Mouse (Mus musculus) left cerebral cortex, postnatal 4 days (tissue): ENCODE results near the gene Inca1. TPM values are rescaled to one million over a fixed set of nuclear protein-coding genes. Genes with fewer than 3 reads are reported as not detected.

Experiments
- DNase-seq: peaks from one replicate; pipeline ENCODE4 v3.0.0-alpha.2; 2022
- intact Hi-C: fragments of 180-260 bp; cut with DNase I; formaldehyde crosslinking; loops from one replicate; pipeline ENCODE4 v1.15.1; 2025
- total RNA-seq, 2 experiments: library from RNA; stranded (reverse); gene quantifications; 2 replicates each; pipeline ENCODE4 v1.2.3; 2021

Gene Inca1
- total RNA-seq, 2 experiments from 2014 or later, result 0.30 to 0.77 TPM

DNA sequence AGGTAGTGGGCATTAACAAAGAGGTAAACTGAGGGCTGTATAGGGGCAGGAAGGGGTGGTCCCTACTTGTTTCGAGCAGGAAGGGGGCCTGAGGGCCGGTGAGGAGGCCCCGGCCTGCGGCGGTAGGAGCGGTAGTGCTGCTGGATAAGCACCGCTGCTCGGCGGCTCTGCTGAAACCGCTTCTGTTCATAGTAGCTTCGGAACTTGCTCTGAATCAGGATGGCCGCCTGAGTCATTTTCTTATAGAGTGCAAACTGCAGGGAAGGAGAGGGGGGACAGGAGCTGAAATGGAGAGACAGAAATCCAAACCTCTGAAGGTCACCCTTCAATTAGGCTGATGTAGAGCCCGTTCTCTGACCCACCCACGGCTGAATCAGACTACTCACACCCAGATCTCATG, 29.5 kb downstream of the Inca1 start:
- intact Hi-C loops, result no loop called here
- DNase-seq, result no peak

DNA sequence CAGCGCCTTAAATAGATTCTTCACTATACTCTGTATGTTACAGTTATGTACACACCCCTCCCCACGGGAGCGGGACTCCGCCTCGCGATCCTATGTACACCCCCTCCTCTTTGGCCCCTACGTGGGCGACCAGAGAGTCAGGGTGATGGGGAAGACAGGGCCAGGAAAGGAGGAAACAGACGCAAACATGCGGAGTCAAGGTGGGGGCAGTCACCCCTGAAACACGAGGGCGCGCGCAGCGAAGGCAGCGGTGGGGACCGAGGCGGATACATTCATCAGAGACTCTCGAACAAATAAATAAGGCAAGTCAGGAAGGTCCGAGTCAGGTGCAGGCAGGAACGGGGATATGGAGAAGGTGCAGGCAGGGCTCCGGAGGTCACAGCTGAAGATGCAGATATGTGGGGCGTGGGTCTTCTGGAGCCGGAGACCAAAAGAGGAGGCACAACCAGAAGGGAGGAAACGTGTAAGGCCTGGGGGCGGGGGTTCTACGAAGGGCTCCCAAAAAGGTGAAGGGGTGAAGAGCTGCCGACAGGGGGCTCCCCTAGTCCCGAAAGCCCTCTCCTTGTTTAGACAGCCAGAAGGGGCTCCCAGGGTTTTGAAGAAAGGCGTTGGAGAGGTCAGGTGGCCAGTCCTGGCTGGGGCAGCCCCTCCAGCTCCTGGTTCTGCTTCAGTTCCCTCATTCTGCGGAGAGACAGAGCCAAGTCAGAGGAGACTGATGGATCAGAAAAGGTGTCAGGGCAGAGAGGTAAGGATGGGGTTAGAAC, 30.2 kb downstream of the Inca1 start:
- peak; percentile 86 for DNase-seq
- intact Hi-C loops, result no loop called here

DNA sequence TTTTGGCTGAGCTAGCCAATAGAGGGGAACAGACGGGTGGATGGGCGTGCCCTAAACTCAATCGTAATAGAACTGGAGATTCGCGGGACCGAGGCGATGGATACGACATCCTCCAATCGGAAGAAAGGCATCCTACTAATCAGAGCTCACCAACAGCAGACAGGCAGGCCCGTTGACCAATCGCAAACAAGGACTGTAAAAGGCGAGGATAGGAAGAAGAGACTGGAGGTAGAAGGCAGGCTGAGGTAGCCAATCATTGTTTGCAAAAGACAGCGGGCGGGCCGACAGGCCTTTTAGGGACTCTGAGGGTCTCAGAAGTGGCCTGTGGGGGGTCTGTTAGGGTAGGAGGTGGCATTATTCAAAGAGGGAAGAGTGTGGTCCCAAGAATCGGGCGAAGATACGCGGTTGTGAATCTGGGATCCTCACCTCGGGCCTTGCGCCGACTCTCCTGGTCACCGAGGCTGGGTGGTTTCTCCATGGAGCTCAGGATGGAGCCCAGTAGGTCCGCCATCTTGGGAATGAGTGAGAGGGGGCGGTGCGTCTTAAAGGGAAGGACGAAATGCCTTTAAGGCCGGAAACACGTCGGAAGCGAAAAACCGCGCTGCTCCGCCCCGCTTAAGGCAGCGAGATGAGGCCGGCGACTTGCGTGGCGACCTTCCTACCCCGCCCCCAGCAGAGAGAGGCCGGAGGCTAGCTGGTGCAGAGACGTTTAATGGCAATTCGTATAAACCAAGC, 31.0 kb downstream of the Inca1 start, which contains the start of gene Spag7:
Spag7 (minus strand) TSS at position 646 of the 735 bp plus-strand sequence.
- intact Hi-C loops, result no loop called here
- peak; percentile 97 for DNase-seq

DNA sequence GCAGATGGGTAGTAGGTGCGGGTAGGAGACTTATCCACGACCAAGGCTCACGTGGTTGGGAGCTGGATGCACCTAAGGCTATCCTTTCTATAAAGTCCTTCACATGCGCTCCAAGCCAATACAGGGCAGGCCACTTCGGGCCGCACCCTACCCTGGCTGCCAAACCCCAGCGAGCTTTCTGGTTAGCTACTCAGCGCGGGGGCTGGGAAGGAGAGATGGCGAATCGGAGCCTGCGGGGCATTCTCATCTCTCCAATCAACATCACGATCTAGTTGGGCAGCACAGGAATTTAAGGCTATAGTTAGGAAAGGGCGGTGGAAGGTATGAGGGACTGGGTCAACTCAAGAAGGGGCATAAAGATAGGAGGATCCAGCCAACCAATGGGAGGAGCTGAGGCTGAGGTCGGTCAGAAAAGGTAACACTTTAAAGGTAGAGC, 31.6 kb downstream of the Inca1 start:
- peak; percentile 69 for DNase-seq

DNA sequence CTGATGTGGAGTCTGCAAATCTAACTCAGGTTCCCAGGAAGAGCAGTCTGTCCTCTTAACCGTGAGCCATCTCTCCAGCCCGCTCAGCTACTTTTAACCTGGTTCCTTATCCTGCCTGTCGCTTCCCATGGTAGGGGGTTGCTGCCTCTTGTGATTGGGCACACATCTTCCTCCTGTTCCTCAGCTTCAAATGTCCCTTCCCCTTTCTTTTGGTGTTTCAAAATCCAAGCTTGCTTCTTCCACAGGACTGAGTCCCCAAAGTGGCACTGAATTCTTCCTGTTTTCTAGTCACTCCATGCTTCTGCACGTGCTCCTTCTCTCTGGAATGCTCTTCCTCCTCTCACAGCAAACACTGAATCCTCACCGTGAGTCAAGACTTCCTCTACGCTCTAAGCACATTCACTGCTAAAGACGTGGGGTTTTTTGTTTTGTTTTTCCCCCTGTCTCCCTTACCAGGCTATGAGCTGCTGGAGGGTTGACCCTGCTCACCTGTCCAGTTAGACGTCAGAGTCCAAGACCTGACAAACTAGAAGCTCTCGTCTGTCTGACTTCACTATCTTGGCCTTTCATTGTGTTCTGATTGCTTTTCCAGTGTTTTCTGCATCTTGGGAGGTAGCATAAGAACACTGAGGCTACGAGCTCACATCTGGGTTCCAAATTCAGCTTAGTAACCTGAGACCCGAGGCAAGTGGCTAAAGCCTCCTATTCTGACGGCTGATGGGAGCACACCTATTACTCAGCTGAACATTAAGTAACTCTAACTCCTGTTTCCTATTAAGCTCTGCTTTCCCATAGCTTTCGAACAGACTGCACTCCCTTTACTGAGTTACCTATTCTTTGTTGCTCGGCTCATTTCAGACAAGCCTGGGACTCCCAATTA, 32.4 kb downstream of the Inca1 start:
- DNase-seq, result no peak
- intact Hi-C loops, result no loop called here

More for the DNA sequence above, 31.6 kb downstream of the Inca1 start:
- intact Hi-C loops, result no loop called here

DNA sequence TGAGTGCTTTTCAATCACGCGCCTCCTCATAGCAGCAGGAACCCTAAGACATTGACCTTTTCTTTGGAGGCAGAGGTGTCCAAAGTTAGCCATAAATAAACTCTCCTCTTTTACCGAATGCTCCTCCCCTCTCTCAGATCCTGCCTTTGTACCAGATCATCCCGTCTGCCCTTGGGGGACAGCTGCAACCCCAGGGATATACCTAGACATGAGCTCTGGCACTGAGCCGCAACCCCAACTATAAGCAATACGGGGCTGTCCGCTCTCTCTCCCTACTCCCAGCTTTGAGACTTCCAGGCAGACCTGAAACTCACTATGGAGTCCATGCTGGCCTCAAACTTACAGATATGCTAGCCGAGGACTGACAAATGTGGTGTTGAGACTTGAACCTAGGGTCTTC, 33.3 kb downstream of the Inca1 start:
- DNase-seq, result no peak
- intact Hi-C loops, result no loop called here

DNA sequence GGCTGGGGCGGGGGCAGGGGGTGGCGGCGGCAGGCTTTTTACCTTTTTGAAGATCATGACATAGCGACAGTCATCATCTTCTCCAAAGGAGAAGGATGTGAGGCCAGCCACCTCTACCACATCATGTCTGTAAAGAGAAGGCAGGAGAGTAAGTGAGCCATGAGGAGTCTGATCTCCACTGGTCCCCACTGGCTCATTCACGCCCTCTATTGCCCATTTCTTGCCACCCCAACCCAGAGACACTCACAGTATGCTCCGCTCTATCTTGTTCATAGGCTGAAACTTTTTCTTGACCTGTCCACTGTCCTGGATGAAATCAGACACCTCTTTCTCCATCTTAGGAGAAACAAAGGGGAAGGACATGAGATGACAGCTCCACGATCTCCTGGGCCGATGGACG, 35.2 kb downstream of the Inca1 start:
- intact Hi-C loops, result no loop called here
- no peak for DNase-seq

DNA sequence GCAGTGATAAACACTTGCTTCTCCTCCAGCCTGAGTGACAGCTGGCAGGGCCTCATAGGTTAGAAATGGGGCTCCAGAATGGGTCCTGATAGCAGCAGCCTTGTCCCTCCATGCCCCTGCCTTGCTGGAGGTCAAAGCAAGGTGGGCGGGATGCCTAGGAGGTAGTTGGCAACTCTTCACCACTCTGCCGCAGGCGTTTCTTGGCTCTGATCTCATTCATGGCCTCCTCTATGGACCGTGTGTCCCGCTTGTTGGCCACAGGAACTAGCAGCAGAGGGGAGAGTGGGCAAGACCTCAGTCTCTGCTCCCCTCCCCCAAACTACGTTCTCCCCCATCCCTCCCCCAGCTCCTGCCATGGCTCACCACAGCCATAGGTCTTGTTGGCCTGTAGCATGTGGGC, 36.0 kb downstream of the Inca1 start:
- no peak for DNase-seq
- intact Hi-C loops, result no loop called here

DNA sequence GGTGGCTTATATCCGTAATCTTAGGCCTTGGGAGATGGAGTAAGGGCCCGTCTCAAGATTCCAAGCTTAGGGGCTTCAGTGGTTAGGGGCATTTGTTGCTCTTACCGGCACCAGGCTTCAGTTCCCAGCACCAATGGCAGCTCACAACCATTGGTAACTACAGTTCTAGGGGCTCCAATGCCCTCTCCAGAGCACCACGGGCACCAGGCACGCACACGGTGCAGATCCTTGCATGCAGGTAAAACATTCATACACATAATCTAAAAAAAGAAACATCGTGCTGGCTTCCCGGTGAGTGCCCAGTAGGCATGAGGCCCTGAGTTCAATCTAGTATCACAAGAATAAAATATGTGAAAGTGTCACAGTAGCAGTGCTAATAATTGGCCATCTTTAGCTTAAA, 36.9 kb downstream of the Inca1 start:
- no peak for DNase-seq
- intact Hi-C loops, result no loop called here

DNA sequence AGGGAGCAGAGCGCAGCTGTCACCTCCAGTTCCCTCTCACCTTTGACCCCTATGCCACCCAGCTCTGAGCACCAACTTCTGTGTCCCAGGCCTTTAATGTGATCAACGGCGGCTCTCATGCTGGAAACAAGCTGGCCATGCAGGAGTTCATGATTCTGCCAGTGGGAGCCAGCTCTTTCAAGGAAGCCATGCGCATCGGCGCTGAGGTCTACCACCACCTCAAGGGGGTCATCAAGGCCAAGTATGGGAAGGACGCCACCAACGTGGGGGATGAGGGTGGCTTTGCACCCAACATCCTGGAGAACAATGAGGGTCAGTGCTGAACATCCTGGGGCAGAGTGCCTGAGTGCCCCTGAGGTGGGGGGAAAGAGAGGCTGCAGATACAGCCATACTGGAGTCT, 39.4 kb downstream of the Inca1 start:
- DNase-seq, result no peak
- intact Hi-C loops, result no loop called here

DNA sequence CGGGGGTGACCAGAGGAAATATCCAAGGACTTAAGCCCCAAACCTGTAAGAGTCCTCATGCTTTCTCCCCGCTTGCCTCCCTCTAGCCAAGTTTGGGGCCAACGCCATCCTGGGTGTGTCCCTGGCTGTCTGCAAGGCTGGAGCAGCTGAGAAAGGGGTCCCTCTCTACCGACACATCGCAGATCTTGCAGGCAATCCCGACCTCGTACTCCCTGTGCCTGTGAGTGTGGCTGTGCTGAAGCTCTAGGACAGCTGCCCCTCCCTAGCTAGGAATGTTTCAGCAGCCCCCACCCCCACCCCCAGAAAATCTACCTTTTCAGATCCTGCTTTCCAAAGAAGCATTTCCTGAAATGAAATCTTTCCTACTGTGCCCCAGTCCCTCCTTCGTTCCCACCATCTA, 41.0 kb downstream of the Inca1 start:
- no peak for DNase-seq
- intact Hi-C loops, result no loop called here

DNA sequence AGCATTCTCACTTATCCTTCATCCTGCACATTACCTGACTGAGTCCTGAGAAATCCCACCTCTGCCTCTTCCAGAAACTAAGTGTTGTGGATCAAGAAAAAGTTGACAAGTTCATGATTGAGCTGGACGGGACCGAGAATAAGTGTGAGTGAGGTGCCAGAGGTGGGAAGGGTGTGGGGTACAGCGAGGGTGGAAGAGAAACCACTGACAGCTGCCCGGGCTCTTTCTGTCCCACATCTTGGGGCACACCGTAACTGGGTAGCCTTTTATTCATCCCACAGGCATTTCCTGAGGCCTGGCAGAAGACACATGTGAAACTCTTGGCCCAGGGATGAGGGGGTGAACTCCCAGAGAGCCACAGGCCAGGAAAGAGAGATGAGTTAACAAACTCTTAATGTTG, 41.4 kb downstream of the Inca1 start:
- no peak for DNase-seq
- intact Hi-C loops, result no loop called here

DNA sequence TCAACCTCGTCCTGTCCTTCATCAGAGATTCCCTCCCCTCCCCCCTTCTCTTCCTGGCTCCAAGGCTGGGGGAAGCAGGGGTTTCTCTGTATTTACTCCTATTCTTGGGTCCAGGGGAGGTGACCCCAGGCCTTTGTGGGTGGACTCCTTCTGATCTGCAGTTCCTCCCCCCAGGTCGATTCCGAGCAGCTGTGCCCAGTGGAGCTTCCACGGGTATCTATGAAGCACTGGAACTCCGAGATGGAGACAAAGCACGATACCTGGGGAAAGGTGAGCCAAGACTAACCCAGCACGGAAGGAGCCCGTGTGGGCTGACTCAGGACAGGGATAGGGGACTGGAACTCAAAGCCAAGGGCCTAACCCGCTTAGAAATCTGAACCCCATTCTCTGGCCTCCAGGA, 42.0 kb downstream of the Inca1 start:
- no peak for DNase-seq
- intact Hi-C loops, result no loop called here

DNA sequence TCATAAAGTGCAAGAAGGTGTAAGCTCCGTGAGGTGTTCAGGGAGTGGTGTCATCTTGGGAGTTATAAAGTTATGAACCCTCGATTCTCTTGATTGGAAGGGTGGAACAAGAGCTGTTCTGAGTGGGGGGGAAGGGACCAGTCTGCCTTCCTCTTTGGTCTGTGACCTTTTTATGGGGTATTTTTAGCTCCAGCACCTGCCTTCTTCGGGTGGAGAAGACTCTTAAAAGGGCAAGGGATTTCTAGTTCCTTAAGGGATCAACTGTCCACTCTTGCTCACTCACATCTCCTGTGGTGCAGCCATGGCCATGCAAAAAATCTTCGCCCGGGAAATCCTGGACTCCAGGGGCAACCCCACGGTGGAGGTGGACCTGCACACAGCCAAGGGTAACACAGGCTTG, 42.4 kb downstream of the Inca1 start:
- intact Hi-C loops, result no loop called here
- no peak for DNase-seq

DNA sequence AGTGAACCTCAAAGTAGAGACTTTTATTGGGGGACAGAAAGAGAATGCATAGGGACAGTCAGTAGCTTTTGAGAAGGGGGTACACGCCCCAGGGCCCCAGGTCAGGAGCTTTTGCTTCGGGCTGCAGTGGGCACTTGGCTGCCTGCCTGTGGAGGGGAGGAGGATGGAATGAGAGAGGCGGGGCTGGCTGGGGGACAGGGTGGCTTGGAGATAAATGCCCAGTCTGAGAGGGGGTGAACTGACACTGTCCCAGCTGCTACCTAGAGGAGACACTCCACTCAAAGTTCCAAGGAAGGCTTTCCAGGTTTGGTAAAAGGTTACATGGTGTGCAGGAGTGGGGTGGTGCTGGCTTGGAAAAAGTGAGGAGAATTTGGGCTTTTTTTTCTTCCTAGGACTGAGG, 43.0 kb downstream of the Inca1 start, which contains the start of gene Eno3:
Eno3 (plus strand) TSS at position 239 of the 400 bp plus-strand sequence.
- intact Hi-C loops, result no loop called here

DNA sequence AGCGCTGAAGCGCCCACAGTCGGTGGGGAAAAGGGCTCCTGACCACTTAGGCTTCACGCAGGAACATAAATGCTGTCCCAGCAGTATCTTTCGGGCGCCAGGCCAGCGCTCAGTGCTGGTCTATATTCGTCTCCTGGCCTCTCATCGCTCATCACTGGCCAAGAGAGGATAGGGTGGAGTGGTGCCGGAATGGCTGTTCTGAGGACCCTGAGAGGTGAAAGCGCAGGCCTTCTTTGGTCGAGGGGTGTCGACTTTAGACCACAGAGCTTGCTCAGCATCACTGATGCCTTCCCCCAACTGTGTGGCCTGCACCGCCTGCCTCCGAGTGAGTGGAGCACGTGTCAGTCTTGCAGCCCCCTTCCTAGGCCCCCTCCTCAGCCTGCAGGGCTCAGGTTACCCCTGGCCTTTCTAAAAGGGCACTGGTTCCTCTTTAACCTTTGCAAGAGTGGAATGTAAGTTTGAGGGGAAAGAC, 43.5 kb downstream of the Inca1 start:
- peak; percentile 48 for DNase-seq
- intact Hi-C loops, result no loop called here

More for the DNA sequence above, 43.0 kb downstream of the Inca1 start, which contains the start of gene Eno3:
- DNase-seq, result peak; percentile 48

DNA sequence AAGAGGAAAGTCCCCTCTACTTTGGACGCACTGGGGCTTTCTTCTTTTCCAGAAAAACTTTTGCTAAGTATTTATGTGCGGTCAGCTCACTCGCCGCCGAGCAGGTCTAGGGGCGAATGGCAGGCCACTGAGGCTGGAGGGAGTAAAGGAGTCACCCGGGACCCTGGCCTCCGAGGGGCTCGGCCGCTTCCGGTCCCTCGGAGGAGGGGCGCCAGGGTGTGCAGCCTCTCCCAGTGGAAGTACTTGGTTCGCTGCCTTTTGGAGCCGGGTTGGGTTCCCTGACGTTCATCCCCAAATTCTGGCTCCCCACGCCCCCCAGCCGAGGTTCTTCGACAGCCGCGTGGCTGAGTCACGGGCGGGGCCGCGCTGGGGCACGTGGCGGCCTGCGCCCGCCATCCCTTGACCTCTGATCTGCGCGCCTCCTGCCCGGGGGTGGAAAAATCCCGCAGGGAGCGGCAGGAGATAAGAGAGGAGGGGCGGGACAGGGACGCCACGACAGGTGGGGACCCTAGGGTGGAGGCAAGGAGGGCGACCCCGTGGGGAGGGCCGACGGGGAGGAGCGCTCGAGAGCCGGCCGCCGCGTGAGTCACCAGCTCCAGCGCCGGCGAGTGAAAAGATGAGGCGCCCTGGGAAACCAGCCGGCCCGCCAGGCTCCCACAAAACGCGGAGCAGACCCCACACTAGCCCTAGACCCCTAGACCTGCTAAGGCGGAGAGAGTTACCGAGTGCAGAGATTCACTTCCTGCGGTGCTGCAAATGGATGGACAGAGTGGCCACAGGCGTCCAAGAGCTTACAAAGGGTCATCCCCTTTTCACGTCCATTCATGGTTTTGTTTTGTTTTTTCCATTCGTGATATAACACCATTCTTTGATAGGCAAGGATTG, 44.1 kb downstream of the Inca1 start:
- intact Hi-C loops, result no loop called here
- peak; percentile 54 for DNase-seq

DNA sequence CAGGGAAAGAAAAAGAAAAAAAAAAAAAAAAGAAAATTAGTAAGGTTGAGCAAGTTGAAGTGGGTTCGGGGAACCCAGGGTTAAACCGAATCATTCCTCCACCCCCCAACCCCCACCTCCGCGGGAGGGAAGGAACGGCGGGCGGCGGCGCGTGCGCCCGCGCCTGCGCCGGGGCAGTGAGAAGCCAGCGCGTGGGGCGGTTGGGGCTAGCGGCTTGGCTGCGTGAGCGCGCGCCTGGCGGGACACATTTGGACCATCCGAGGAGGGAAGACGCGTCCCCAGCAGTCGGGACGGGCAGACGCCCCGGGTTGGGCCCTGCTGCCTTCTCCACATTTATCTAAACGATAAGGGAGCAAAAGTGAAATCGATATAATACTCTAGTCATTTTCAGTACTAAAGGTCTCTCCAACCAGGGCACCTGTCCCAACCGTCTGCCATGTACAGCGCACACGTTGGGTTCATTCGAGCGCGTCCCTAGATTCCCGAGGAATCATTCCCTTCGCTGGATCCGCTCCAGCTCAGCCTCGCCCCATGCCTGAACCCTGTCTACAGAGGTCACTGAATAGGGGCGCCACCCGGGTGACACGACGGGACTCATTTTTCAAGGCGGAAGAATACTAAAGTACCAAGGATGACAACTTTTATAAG, 44.9 kb downstream of the Inca1 start:
- intact Hi-C loops, result no loop called here
- DNase-seq, result peak; percentile 87

DNA sequence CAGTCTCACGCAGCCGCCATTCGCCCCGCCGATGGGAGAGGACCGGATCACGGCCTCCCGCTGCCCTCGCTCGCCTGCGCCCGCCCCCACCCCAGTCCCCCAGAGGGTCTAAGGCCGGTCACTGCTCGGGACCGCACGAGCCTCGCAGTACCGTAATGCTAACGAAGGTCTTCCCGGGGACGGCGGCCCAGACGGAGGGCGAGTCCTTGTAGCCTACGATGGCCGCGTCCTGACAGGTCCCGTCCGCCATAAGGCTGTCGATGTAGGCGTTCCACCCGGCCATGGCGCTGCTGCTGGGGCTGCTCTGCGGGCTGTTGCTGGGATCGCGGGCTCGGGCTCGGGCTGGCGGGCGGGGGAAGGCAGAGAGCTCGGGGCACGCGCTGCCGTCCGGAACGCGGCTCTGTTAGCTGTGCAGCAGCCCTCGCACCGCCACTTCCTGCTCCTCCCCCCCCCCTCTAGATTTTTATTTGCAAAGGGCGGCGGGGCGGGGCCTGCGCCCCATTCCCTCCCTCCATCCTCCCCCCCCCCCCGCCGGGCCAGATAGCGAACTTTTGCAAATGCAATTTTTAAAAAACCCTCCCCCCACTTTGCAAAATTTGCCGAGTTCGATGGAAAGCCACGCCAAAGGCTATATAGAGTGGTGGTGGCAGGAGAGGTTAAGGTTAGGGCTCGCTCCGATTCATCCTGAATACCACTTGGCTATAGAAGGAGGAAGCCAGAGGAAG, 45.6 kb downstream of the Inca1 start, which contains the start of gene Pfn1:
Pfn1 (minus strand) TSS at position 447 of the 725 bp plus-strand sequence.
- intact Hi-C loops, result no loop called here
- peak; percentile 84 for DNase-seq
